Mouse (Mus musculus): ENCODE results near the gene Olfr704. TPM values are rescaled to one million over a fixed set of nuclear protein-coding genes. Genes with fewer than 3 reads are reported as not detected.

Gene Olfr704
- polyA plus RNA-seq (2015; fragmentation: Nextera tagmentation; extraction: Ambion mirVana), result not detected in 2 replicates

DNA sequence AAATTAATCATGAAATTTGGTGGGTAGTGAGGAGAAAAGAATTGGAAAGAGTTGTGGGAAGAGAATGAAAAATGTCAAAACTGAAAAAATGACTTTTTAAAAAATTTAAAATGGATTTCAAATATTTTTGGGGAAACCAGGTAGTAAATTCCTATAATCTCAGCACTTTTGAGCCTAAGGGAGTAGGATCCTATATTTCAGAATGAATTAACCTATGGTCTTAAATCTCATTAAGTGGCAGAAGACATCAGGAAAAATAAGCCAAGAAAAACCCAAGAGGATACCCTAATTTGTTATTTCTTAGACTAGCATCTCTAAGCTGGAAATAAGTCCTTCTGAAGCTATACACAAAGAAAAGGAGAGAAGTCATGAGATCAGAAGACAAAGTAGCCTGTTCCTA, at the start of gene Olfr704:
TSS of gene Olfr704 (plus strand) at position 301 of the 400 bp plus-strand sequence.
- no peak for ATAC-seq (replicated peaks; ENCODE audit: low FRiP score, low read depth)
- H3K4me3 ChIP-seq (replicated peaks; ENCODE audit: low read depth, low read length), result no peak within 1 kb of the TSS
- no peaks in the 10 kb centered on the region for H3K27me3 ChIP-seq (ENCODE audit: insufficient read depth, low read length)
- no peaks in the 10 kb centered on the region for H3K36me3 ChIP-seq (ENCODE audit: insufficient read depth, low read length)
- no peak within 1 kb of the TSS for H3K9ac ChIP-seq (ENCODE audit: low read depth, low read length)
- no peak for TF ChIP-seq CTCF (IDR thresholded peaks at IDR 0.05; ENCODE audit: low read depth)
- no peaks in the 10 kb centered on the region for H3K4me1 ChIP-seq (replicated peaks; ENCODE audit: insufficient read depth, low read length)
- H3K9me3 ChIP-seq (replicated peaks; ENCODE audit: low read length), result no peaks in the 10 kb centered on the region
- DNase-seq (ENCODE audit: low spot score), result no peak
- H3K27ac ChIP-seq, result no peak within 1 kb of the TSS
- no peak within 1 kb of the TSS for H3K4me2 ChIP-seq (ENCODE audit: low read length)

DNA sequence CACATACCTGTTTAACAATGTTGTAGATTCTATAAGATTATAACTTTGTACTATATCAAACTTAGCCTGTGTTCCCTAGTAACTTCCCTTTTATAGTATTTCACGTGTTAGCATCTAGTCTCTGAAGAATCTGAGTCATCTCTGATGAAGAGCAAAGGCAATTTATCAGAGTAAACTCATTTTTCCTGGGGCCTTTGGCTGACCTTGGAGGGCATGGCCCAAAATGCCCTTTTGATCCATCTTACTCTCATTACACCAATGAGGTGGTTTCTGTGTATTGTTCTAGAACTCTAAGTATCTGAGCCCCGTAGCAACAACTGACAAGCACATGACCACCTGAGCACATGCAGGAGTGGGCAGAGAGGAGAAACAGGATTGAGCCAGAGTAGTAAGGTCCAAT, 49.2 kb upstream of the Olfr704 start, which contains the start of gene Olfr701:
TSS of gene Olfr701 (plus strand) at position 301 of the 400 bp plus-strand sequence.
- 65% methylated on average over 2 of the region's 2 CpGs for WGBS
- TF ChIP-seq CTCF (IDR thresholded peaks at IDR 0.05; ENCODE audit: low read depth), result no peak

DNA sequence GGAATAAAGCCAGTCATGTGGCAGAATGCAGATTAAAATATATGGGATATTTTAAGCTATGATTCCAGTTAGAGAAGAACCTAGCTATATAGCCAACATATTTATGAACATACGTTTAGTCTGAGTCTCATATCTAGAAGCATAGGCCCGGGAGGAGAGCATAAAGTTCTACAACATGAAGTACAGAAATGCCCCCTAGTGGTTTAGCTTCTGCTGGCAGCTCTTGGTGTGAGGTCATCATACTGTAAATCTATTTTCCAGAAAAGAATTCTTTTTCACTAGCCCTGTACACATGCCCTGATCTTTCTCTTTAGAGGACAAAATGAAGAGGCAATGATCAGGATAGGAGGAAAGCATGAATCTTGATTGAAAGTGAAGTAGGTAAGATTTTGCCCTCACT, 47.2 kb upstream of the Olfr704 start:
- no peak overlapping the region for H3K4me2 ChIP-seq (ENCODE audit: low read length)
- H3K27me3 ChIP-seq (ENCODE audit: insufficient read depth, low read length), result no peaks in the 10 kb centered on the region
- ATAC-seq (replicated peaks; ENCODE audit: low FRiP score, low read depth), result no peak
- peak; percentile 46 for DNase-seq (ENCODE audit: low spot score)
- no peak overlapping the region for H3K27ac ChIP-seq
- WGBS, result 41% methylated on average over 2 of the region's 2 CpGs
- no peaks in the 10 kb centered on the region for H3K9me3 ChIP-seq (replicated peaks; ENCODE audit: low read length)
- H3K9ac ChIP-seq (ENCODE audit: low read depth, low read length), result no peak overlapping the region
- H3K36me3 ChIP-seq (ENCODE audit: insufficient read depth, low read length), result no peaks in the 10 kb centered on the region
- H3K4me3 ChIP-seq (replicated peaks; ENCODE audit: low read depth, low read length), result no peak overlapping the region
- H3K4me1 ChIP-seq (replicated peaks; ENCODE audit: insufficient read depth, low read length), result no peaks in the 10 kb centered on the region
- peak; percentile 53 for TF ChIP-seq CTCF (IDR thresholded peaks at IDR 0.05; ENCODE audit: low read depth)

More for the DNA sequence above, 49.2 kb upstream of the Olfr704 start, which contains the start of gene Olfr701:
- Histone ChIP-seq H3K4me3 (replicated peaks; ENCODE audit: low read depth, low read length) (no peak within 1 kb of the TSS), H3K27ac (no peak within 1 kb of the TSS), H3K27me3 (ENCODE audit: insufficient read depth, low read length) (no peaks in the 10 kb centered on the region), H3K4me2 (ENCODE audit: low read length) (no peak within 1 kb of the TSS), H3K4me1 (replicated peaks; ENCODE audit: insufficient read depth, low read length) (no peaks in the 10 kb centered on the region), H3K9me3 (replicated peaks; ENCODE audit: low read length) (no peaks in the 10 kb centered on the region), H3K36me3 (ENCODE audit: insufficient read depth, low read length) (no peaks in the 10 kb centered on the region), H3K9ac (ENCODE audit: low read depth, low read length) (no peak within 1 kb of the TSS)
- ATAC-seq (replicated peaks; ENCODE audit: low FRiP score, low read depth), result no peak
- DNase-seq (ENCODE audit: low spot score), result no peak

DNA sequence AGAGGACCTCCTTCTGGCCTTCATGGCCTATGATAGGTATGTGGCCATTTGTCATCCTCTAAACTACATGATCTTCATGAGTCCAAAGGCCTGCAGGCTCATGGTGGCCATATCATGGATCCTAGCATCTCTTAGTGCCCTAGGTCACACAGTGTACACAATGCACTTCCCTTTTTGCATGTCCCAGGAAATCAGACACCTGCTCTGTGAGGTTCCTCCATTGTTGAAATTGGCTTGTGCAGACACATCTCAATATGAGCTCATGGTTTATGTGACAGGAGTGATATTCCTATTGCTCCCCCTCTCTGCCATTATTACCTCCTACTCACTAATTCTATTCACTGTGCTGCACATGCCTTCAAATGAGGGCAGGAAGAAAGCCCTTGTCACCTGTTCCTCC, 44.6 kb upstream of the Olfr704 start:
- no peak for DNase-seq (ENCODE audit: low spot score)
- Histone ChIP-seq H3K36me3 (ENCODE audit: insufficient read depth, low read length) (no peaks in the 10 kb centered on the region), H3K4me1 (replicated peaks; ENCODE audit: insufficient read depth, low read length) (no peaks in the 10 kb centered on the region), H3K4me3 (replicated peaks; ENCODE audit: low read depth, low read length) (no peak overlapping the region), H3K27ac (no peak overlapping the region), H3K9me3 (replicated peaks; ENCODE audit: low read length) (no peaks in the 10 kb centered on the region), H3K27me3 (ENCODE audit: insufficient read depth, low read length) (no peaks in the 10 kb centered on the region), H3K4me2 (ENCODE audit: low read length) (no peak overlapping the region), H3K9ac (ENCODE audit: low read depth, low read length) (no peak overlapping the region)
- ATAC-seq (replicated peaks; ENCODE audit: low FRiP score, low read depth), result no peak
- TF ChIP-seq CTCF (IDR thresholded peaks at IDR 0.05; ENCODE audit: low read depth), result no peak

GRCm38 (mm10) chr7:106833793-106834192, 29.2 kb upstream of the Olfr704 start, which contains the start of gene Olfr702:
Olfr702 (minus strand) TSS chr7:106833893.
- Histone ChIP-seq H3K4me2 (ENCODE audit: low read length) (no peak within 1 kb of the TSS), H3K9ac (ENCODE audit: low read depth, low read length) (no peak within 1 kb of the TSS), H3K4me1 (replicated peaks; ENCODE audit: insufficient read depth, low read length) (no peaks in the 10 kb centered on the region), H3K36me3 (ENCODE audit: insufficient read depth, low read length) (no peaks in the 10 kb centered on the region), H3K27ac (no peak within 1 kb of the TSS), H3K9me3 (replicated peaks; ENCODE audit: low read length) (no peaks in the 10 kb centered on the region), H3K27me3 (ENCODE audit: insufficient read depth, low read length) (no peaks in the 10 kb centered on the region), H3K4me3 (replicated peaks; ENCODE audit: low read depth, low read length) (no peak within 1 kb of the TSS)
- ATAC-seq (replicated peaks; ENCODE audit: low FRiP score, low read depth) (no peak), DNase-seq (ENCODE audit: low spot score) (no peak)
- TF ChIP-seq CTCF (IDR thresholded peaks at IDR 0.05; ENCODE audit: low read depth), result no peak

- H3K4me3 ChIP-seq (replicated peaks; ENCODE audit: low read depth, low read length), result no peak within 1 kb of the TSS
- WGBS, result 56% methylated on average over 2 of the region's 2 CpGs
Measured at GRCm38 (mm10) chr7:106843060-106843459, 19.9 kb upstream of the Olfr704 start, which contains the start of gene Olfr703. Olfr703 (plus strand) TSS chr7:106843360.

GRCm38 (mm10) chr7:106876791-106877190, 13.8 kb downstream of the Olfr704 start, which contains the start of gene Olfr705:
Olfr705 (minus strand) TSS chr7:106876891.
- Histone ChIP-seq H3K9ac (ENCODE audit: low read depth, low read length) (no peak within 1 kb of the TSS), H3K9me3 (replicated peaks; ENCODE audit: low read length) (no peaks in the 10 kb centered on the region), H3K4me2 (ENCODE audit: low read length) (no peak within 1 kb of the TSS), H3K4me3 (replicated peaks; ENCODE audit: low read depth, low read length) (no peak within 1 kb of the TSS), H3K4me1 (replicated peaks; ENCODE audit: insufficient read depth, low read length) (no peaks in the 10 kb centered on the region), H3K36me3 (ENCODE audit: insufficient read depth, low read length) (no peaks in the 10 kb centered on the region), H3K27ac (no peak within 1 kb of the TSS), H3K27me3 (ENCODE audit: insufficient read depth, low read length) (no peaks in the 10 kb centered on the region)
- DNase-seq (ENCODE audit: low spot score), result no peak
- no peak for ATAC-seq (replicated peaks; ENCODE audit: low FRiP score, low read depth)
- WGBS, result 76% methylated on average over 3 of the region's 3 CpGs
- TF ChIP-seq CTCF (IDR thresholded peaks at IDR 0.05; ENCODE audit: low read depth), result no peak

More at GRCm38 (mm10) chr7:106843060-106843459, 19.9 kb upstream of the Olfr704 start, which contains the start of gene Olfr703:
- DNase-seq (ENCODE audit: low spot score) (no peak), ATAC-seq (replicated peaks; ENCODE audit: low FRiP score, low read depth) (no peak)
- Histone ChIP-seq H3K27ac (no peak within 1 kb of the TSS), H3K27me3 (ENCODE audit: insufficient read depth, low read length) (no peaks in the 10 kb centered on the region), H3K9ac (ENCODE audit: low read depth, low read length) (no peak within 1 kb of the TSS), H3K4me2 (ENCODE audit: low read length) (no peak within 1 kb of the TSS), H3K9me3 (replicated peaks; ENCODE audit: low read length) (no peaks in the 10 kb centered on the region), H3K4me1 (replicated peaks; ENCODE audit: insufficient read depth, low read length) (no peaks in the 10 kb centered on the region), H3K36me3 (ENCODE audit: insufficient read depth, low read length) (no peaks in the 10 kb centered on the region)
- TF ChIP-seq CTCF (IDR thresholded peaks at IDR 0.05; ENCODE audit: low read depth), result no peak
